Mouse (Mus musculus): ENCODE data around the gene Twsg1. TPM values are rescaled to one million over a fixed set of nuclear protein-coding genes. Genes with fewer than 3 reads are reported as not detected.

The Twsg1 gene
- polyA plus RNA-seq, 1 experiment, result 53.3 TPM

DNA sequence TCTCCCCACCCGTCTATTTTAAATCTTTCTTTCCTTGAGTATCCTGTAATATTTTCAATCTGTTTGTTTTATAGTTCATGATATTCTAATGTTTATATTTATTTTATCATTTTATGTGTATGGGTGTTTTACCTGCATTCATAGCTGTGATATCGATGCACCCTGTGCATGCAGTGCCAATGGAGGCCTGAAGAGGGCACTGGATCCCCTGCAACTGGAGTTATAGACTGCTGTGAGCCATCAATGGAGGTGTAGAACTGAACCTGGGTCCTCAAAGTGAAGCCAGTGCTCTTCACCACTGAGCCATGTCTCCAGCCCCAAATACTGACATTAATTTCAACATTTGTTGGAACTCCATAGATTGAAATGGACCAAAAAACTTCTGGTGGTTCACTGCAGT, 17.3 kb downstream of the Twsg1 start:
- no peak overlapping the region for H3K4me3 ChIP-seq (ENCODE audit: insufficient read depth, low read depth, low read length)
- TF ChIP-seq CTCF (conservative IDR thresholded peaks at IDR 0.05; ENCODE audit: insufficient read depth, insufficient read length, low read depth, low read length), result peak; percentile 61
- no peak for TF ChIP-seq POLR2A (IDR thresholded peaks at IDR 0.05; ENCODE audit: low read depth, low read length)
- H3K36me3 ChIP-seq (ENCODE audit: control insufficient read depth, insufficient read depth, low read length), result no peaks in the 10 kb centered on the region
- no peaks in the 10 kb centered on the region for H3K27me3 ChIP-seq (replicated peaks; ENCODE audit: control insufficient read depth, insufficient read depth, low read length)
- 0 out of 2 replicates have a peak, but pooled peaks cover 3% of the 10 kb centered on the region for H3K4me1 ChIP-seq (ENCODE audit: control insufficient read depth, insufficient read depth, low read length)
- 96% methylated on average over 2 of the region's 2 CpGs for WGBS
- no peak for DNase-seq
- no peak overlapping the region for H3K27ac ChIP-seq (ENCODE audit: insufficient read depth, low read depth, low read length)

DNA sequence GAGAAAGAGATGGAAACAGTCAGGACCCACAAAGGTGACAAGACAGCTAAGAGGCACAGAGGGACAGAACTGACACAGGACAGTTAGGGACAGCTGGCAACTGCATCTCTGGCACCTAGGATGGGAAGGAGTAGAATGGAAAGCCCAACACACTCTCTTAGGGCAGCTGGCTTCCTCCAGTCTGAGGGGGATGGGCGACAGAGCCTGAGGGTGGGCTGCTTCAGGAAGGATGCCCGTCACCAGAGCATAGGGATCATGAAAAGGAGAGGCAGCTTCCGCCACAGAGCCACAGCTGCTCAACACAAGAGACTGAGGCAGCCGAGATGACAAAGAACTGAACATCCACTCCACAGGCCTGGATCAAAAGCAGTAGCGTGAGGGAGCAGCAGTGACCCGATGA, 19.5 kb downstream of the Twsg1 start:
- H3K27ac ChIP-seq (ENCODE audit: insufficient read depth, low read depth, low read length), result no peak overlapping the region
- H3K36me3 ChIP-seq (ENCODE audit: control insufficient read depth, insufficient read depth, low read length), result no peaks in the 10 kb centered on the region

DNA sequence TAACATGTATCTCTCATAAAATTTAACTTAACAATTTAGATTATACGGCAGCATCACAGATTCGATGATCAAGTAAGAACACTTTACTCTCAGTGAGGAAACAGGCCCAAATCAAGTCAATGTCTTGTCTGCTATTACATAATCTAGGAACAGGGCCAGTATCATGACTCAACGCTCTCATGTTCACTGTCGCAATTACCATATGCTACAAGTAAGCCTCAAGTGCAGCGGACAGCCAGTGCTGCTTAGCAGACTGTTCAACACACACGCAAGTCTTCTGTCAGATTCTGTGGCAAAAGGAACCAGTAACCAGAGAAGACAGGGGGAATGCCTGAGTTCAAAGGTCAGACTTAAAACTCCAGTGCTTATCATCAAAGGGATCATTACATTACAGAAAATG, 20.1 kb downstream of the Twsg1 start:
- DNase-seq, result peak; percentile 42
- Histone ChIP-seq H3K4me1 (ENCODE audit: control insufficient read depth, insufficient read depth, low read length) (no peaks in the 10 kb centered on the region), H3K27me3 (replicated peaks; ENCODE audit: control insufficient read depth, insufficient read depth, low read length) (no peaks in the 10 kb centered on the region), H3K4me3 (ENCODE audit: insufficient read depth, low read depth, low read length) (no peak overlapping the region), H3K36me3 (ENCODE audit: control insufficient read depth, insufficient read depth, low read length) (no peaks in the 10 kb centered on the region), H3K27ac (ENCODE audit: insufficient read depth, low read depth, low read length) (no peak overlapping the region)
- no peak for TF ChIP-seq CTCF (conservative IDR thresholded peaks at IDR 0.05; ENCODE audit: insufficient read depth, insufficient read length, low read depth, low read length)
- TF ChIP-seq POLR2A (IDR thresholded peaks at IDR 0.05; ENCODE audit: low read depth, low read length), result no peak
- 63% methylated on average over 6 of the region's 6 CpGs for WGBS

More for the DNA sequence above, 19.5 kb downstream of the Twsg1 start:
- H3K4me3 ChIP-seq (ENCODE audit: insufficient read depth, low read depth, low read length), result no peak overlapping the region
- TF ChIP-seq CTCF (conservative IDR thresholded peaks at IDR 0.05; ENCODE audit: insufficient read depth, insufficient read length, low read depth, low read length) (no peak), POLR2A (IDR thresholded peaks at IDR 0.05; ENCODE audit: low read depth, low read length) (no peak)
- no peaks in the 10 kb centered on the region for H3K4me1 ChIP-seq (ENCODE audit: control insufficient read depth, insufficient read depth, low read length)
- no peaks in the 10 kb centered on the region for H3K27me3 ChIP-seq (replicated peaks; ENCODE audit: control insufficient read depth, insufficient read depth, low read length)
- no peak for DNase-seq
- 75% methylated on average over 6 of the region's 6 CpGs for WGBS

DNA sequence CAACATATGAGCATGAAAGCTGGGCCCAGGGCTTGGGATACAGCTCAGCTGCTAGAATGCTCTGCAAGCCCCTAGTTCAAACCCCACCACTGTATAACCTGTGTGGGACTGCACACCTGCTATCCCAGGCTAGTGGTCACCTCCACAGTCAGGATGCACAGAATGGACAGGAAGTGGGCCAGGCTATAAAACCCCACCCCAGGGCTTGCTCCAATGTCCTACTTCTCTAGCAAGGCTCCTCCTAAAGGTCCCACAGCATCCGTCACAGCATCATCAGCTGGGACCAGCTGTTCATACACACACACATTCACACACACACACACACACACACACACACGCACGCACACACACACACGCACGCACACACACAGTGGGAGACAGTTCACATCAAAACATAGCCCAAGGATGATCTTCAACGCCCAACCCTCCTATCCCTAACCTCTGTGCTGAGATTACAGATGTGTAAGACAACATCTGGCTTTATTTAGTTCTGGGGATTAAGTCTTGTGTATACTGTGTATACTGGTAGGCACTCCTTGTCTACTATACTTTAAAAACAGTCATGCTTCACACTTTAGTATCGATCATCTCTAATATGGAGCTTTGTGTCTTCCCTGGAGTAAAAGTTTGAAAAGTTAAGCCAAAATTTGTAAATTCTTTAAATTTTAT, 20.7 kb downstream of the Twsg1 start:
- WGBS, result 95% methylated on average over 7 of the region's 7 CpGs
- no peak for DNase-seq
- H3K27me3 ChIP-seq (replicated peaks; ENCODE audit: control insufficient read depth, insufficient read depth, low read length), result no peaks in the 10 kb centered on the region
- H3K36me3 ChIP-seq (ENCODE audit: control insufficient read depth, insufficient read depth, low read length), result no peaks in the 10 kb centered on the region
- no peak overlapping the region for H3K4me3 ChIP-seq (ENCODE audit: insufficient read depth, low read depth, low read length)
- H3K4me1 ChIP-seq (ENCODE audit: control insufficient read depth, insufficient read depth, low read length), result no peaks in the 10 kb centered on the region
- H3K27ac ChIP-seq (ENCODE audit: insufficient read depth, low read depth, low read length), result no peak overlapping the region
- TF ChIP-seq POLR2A (IDR thresholded peaks at IDR 0.05; ENCODE audit: low read depth, low read length) (no peak), CTCF (conservative IDR thresholded peaks at IDR 0.05; ENCODE audit: insufficient read depth, insufficient read length, low read depth, low read length) (no peak)

DNA sequence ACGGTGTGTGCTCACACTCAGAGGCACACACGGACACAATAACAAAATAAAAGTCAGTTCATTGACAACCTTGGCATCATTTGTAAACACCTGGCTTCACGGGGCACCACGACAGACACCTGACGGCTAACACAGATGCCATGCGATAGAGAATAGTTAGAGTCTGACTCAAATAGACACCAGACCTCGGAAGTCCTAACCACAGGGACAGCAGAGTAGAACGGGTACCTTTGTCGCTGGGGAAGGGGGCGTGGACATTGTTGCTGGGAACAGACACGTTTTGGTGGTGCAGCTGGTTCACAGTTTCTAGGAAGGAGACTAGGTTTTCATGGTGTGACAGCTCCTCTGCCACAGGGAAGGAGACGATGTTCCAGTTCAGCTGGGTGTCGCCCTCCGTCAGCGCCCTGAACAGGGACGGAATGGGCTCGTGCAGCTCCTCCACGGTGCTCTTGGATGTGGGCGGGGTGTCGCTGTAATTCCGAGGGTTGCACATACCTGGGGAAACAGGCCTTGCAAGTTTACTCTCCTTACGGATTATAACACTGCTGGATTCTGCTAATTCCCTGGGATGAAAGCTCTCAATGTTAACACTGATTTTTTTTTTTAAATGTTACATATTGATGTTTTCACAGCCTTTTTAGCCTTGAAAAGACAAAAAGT, 21.6 kb downstream of the Twsg1 start:
- no peaks in the 10 kb centered on the region for H3K36me3 ChIP-seq (ENCODE audit: control insufficient read depth, insufficient read depth, low read length)
- TF ChIP-seq CTCF (conservative IDR thresholded peaks at IDR 0.05; ENCODE audit: insufficient read depth, insufficient read length, low read depth, low read length), result no peak
- no peak for TF ChIP-seq POLR2A (IDR thresholded peaks at IDR 0.05; ENCODE audit: low read depth, low read length)
- DNase-seq, result no peak
- no peak overlapping the region for H3K4me3 ChIP-seq (ENCODE audit: insufficient read depth, low read depth, low read length)
- no peak overlapping the region for H3K27ac ChIP-seq (ENCODE audit: insufficient read depth, low read depth, low read length)
- no peaks in the 10 kb centered on the region for H3K27me3 ChIP-seq (replicated peaks; ENCODE audit: control insufficient read depth, insufficient read depth, low read length)
- 78% methylated on average over 22 of the region's 22 CpGs for WGBS
- H3K4me1 ChIP-seq (ENCODE audit: control insufficient read depth, insufficient read depth, low read length), result no peaks in the 10 kb centered on the region

DNA sequence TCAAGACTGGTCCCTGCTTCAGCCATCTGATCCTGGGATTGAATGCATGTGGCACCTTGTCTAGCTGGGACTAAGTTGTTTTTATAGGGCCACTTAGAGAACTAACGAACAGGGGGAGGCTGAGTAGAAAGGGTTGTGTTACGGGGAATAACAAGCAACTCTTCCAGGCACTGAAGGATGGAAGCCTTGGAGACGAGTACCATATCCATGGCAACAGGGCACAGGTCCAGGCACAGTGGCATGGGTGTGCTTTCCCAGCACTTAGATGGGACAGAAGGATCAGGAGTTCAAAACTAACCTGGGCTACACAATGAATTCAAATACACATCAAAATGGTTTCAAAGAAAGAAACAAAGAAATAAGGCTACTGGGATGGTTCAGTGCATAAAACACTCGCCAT, 23.9 kb downstream of the Twsg1 start:
- Histone ChIP-seq H3K4me1 (ENCODE audit: control insufficient read depth, insufficient read depth, low read length) (no peaks in the 10 kb centered on the region), H3K36me3 (ENCODE audit: control insufficient read depth, insufficient read depth, low read length) (no peaks in the 10 kb centered on the region), H3K27me3 (replicated peaks; ENCODE audit: control insufficient read depth, insufficient read depth, low read length) (no peaks in the 10 kb centered on the region), H3K4me3 (ENCODE audit: insufficient read depth, low read depth, low read length) (no peak overlapping the region), H3K27ac (ENCODE audit: insufficient read depth, low read depth, low read length) (no peak overlapping the region)
- WGBS, result 77% methylated on average over 4 of the region's 4 CpGs
- TF ChIP-seq POLR2A (IDR thresholded peaks at IDR 0.05; ENCODE audit: low read depth, low read length) (no peak), CTCF (conservative IDR thresholded peaks at IDR 0.05; ENCODE audit: insufficient read depth, insufficient read length, low read depth, low read length) (no peak)
- DNase-seq, result no peak

DNA sequence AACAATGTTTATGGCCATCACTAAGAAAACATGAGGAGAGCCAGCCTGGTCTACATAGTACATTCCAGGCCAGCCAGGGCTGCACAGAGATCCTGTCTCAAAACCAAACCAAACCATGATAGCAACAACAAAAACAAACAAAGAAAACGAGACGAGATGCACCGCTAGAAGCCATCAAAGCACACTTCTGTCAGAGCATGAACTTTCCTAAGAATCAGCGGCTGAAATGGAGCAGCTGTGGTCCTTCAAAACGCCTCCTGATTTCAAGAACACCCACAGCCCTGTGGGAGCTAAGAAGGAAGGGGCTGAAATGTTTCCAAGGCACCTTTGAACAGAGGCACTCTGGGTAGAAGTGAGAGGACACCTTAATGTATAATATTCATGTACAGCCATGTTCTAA, 26.8 kb downstream of the Twsg1 start:
- Histone ChIP-seq H3K36me3 (ENCODE audit: control insufficient read depth, insufficient read depth, low read length) (no peaks in the 10 kb centered on the region; the same call in 1 of the 2 replicates), H3K27ac (ENCODE audit: insufficient read depth, low read depth, low read length) (no peak overlapping the region), H3K4me3 (ENCODE audit: insufficient read depth, low read depth, low read length) (no peak overlapping the region), H3K4me1 (ENCODE audit: control insufficient read depth, insufficient read depth, low read length) (no peaks in the 10 kb centered on the region), H3K27me3 (replicated peaks; ENCODE audit: control insufficient read depth, insufficient read depth, low read length) (no peaks in the 10 kb centered on the region)
- TF ChIP-seq CTCF (conservative IDR thresholded peaks at IDR 0.05; ENCODE audit: insufficient read depth, insufficient read length, low read depth, low read length), result no peak
- TF ChIP-seq POLR2A (IDR thresholded peaks at IDR 0.05; ENCODE audit: low read depth, low read length), result no peak
- WGBS, result 55% methylated on average over 5 of the region's 5 CpGs
- DNase-seq, result no peak

Measured in kidney, adult 2 months (tissue).